Mouse (Mus musculus): ENCODE measurements at regions not wholly inside any gene's neighbourhood (a gene's known extent, or its start where the extent isn't known, plus 50 kb on each side); places are given as distances from the start of the nearest gene placed in this dataset.

GRCm38 (mm10) chr1:99237214-99237613 lies 535.4 kb upstream of the Cntnap5b start:
- no peak overlapping the region for H3K4me3 ChIP-seq (ENCODE audit: low read depth, low read length)
- H3K36me3 ChIP-seq (ENCODE audit: control insufficient read depth, insufficient read depth, low read length) = no peaks in the 10 kb centered on the region
- WGBS = 73% methylated on average over 2 of the region's 2 CpGs
- no peaks in the 10 kb centered on the region for H3K4me1 ChIP-seq (replicated peaks; ENCODE audit: control insufficient read depth, insufficient read depth, low read length)
- H3K9ac ChIP-seq (ENCODE audit: low read depth, low read length) = no peak overlapping the region
- ATAC-seq (ENCODE audit: low FRiP score) = no peak
- no peak for DNase-seq (ENCODE audit: low spot score)
- H3K27ac ChIP-seq (ENCODE audit: low read depth, low read length) = no peak overlapping the region
- no peak overlapping the region for H3K4me2 ChIP-seq (replicated peaks; ENCODE audit: low read depth, low read length)
- no peaks in the 10 kb centered on the region for H3K27me3 ChIP-seq (ENCODE audit: control insufficient read depth, insufficient read depth, low read length)
- no peaks in the 10 kb centered on the region for H3K9me3 ChIP-seq (ENCODE audit: control insufficient read depth, low read length)

- H3K9ac ChIP-seq (ENCODE audit: low read depth, low read length) = no peak overlapping the region
- H3K4me3 ChIP-seq (ENCODE audit: low read depth, low read length) = no peak overlapping the region
- DNase-seq (ENCODE audit: low spot score) (no peak), ATAC-seq (ENCODE audit: low FRiP score) (no peak)
- no peaks in the 10 kb centered on the region for H3K4me1 ChIP-seq (replicated peaks; ENCODE audit: control insufficient read depth, insufficient read depth, low read length)
- no peak overlapping the region for H3K27ac ChIP-seq (ENCODE audit: low read depth, low read length)
- H3K9me3 ChIP-seq (ENCODE audit: control insufficient read depth, low read length) = no peaks in the 10 kb centered on the region
- no peak overlapping the region for H3K4me2 ChIP-seq (replicated peaks; ENCODE audit: low read depth, low read length)
- no peaks in the 10 kb centered on the region for H3K36me3 ChIP-seq (ENCODE audit: control insufficient read depth, insufficient read depth, low read length)
- H3K27me3 ChIP-seq (ENCODE audit: control insufficient read depth, insufficient read depth, low read length) = no peaks in the 10 kb centered on the region
These were observed 487.0 kb upstream of the Cntnap5b start for GRCm38 (mm10) chr1:99285612-99286011.

DNA sequence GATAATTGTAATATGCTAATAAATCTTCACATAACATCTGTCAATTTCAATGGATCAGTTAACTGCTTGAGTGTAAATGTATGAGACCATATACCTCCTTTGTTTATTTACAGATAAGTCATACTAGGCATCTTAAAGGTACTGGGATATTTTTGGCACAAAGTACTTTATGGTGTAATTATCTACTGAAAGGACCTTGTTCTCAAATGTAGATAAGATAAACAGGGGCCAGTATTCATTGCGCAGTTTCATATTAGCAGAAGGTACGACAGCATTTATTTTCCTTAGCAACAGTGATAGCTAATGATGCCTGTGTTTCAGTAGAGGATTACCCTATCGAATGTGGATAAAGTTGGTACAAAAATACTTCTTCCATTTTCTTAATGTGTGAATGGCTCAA lies 484.7 kb upstream of the Cntnap5b start:
- Histone ChIP-seq H3K27ac (ENCODE audit: low read depth, low read length) (no peak overlapping the region), H3K9ac (ENCODE audit: low read depth, low read length) (no peak overlapping the region), H3K36me3 (ENCODE audit: control insufficient read depth, insufficient read depth, low read length) (no peaks in the 10 kb centered on the region), H3K4me2 (replicated peaks; ENCODE audit: low read depth, low read length) (no peak overlapping the region), H3K27me3 (ENCODE audit: control insufficient read depth, insufficient read depth, low read length) (no peaks in the 10 kb centered on the region), H3K4me1 (replicated peaks; ENCODE audit: control insufficient read depth, insufficient read depth, low read length) (no peaks in the 10 kb centered on the region), H3K4me3 (ENCODE audit: low read depth, low read length) (no peak overlapping the region), H3K9me3 (ENCODE audit: control insufficient read depth, low read length) (no peaks in the 10 kb centered on the region)
- DNase-seq (ENCODE audit: low spot score) (no peak), ATAC-seq (ENCODE audit: low FRiP score) (no peak)
- WGBS = 94% methylated on average over 3 of the region's 3 CpGs

GRCm38 (mm10) chr1:99299139-99299538 lies 473.4 kb upstream of the Cntnap5b start:
- Histone ChIP-seq H3K27me3 (ENCODE audit: control insufficient read depth, insufficient read depth, low read length) (no peaks in the 10 kb centered on the region), H3K9ac (ENCODE audit: low read depth, low read length) (no peak overlapping the region), H3K4me3 (ENCODE audit: low read depth, low read length) (no peak overlapping the region), H3K9me3 (ENCODE audit: control insufficient read depth, low read length) (no peaks in the 10 kb centered on the region), H3K4me1 (replicated peaks; ENCODE audit: control insufficient read depth, insufficient read depth, low read length) (no peaks in the 10 kb centered on the region), H3K36me3 (ENCODE audit: control insufficient read depth, insufficient read depth, low read length) (no peaks in the 10 kb centered on the region), H3K4me2 (replicated peaks; ENCODE audit: low read depth, low read length) (no peak overlapping the region), H3K27ac (ENCODE audit: low read depth, low read length) (no peak overlapping the region)
- ATAC-seq (ENCODE audit: low FRiP score) (peak; percentile 67), DNase-seq (ENCODE audit: low spot score) (peak; percentile 2)
- WGBS = 67% methylated on average over 2 of the region's 2 CpGs

DNA sequence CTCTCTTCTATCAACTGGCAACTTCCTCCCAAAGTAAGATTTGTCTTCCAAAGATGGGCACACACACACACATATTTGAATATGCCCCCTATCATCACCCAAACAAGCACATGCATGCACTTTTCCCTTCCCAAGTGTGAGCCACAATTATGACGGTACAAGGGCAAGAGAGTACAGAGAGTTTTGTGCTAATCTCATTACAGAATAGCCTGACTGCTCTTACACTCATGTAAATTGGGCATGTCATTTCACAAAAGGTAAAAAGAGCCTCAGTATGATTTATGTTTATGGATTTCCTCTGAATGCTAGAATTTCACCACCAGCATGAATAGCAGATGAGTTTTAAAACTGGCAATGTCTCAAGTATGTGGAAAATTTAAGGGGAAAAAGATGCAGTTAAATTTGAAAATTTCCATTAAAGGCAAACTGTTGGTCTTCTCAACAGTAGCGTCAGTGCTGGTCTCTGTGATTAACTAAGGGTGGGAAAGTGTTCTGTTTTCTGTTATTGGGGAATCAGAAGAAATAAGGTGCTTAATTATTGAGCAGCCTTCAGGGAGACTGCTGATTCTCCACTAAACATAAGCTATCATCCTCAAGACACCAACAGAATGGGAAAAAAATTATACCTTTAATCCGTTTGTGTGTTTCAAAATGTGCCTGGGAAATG lies 455.4 kb upstream of the Cntnap5b start:
- Histone ChIP-seq H3K36me3 (ENCODE audit: control insufficient read depth, insufficient read depth, low read length) (no peaks in the 10 kb centered on the region), H3K4me2 (replicated peaks; ENCODE audit: low read depth, low read length) (no peak overlapping the region), H3K4me3 (ENCODE audit: low read depth, low read length) (no peak overlapping the region), H3K4me1 (replicated peaks; ENCODE audit: control insufficient read depth, insufficient read depth, low read length) (no peaks in the 10 kb centered on the region), H3K27ac (ENCODE audit: low read depth, low read length) (no peak overlapping the region), H3K27me3 (ENCODE audit: control insufficient read depth, insufficient read depth, low read length) (no peaks in the 10 kb centered on the region), H3K9ac (ENCODE audit: low read depth, low read length) (no peak overlapping the region), H3K9me3 (ENCODE audit: control insufficient read depth, low read length) (no peaks in the 10 kb centered on the region)
- ATAC-seq (ENCODE audit: low FRiP score) (no peak), DNase-seq (ENCODE audit: low spot score) (no peak)
- WGBS = 79% methylated on average over 3 of the region's 3 CpGs

- no peak overlapping the region for H3K4me3 ChIP-seq (ENCODE audit: low read depth, low read length)
- H3K27me3 ChIP-seq (ENCODE audit: control insufficient read depth, insufficient read depth, low read length) = no peaks in the 10 kb centered on the region
- no peak for DNase-seq (ENCODE audit: low spot score)
- no peaks in the 10 kb centered on the region for H3K36me3 ChIP-seq (ENCODE audit: control insufficient read depth, insufficient read depth, low read length)
- WGBS = 66% methylated on average over 4 of the region's 4 CpGs
- H3K4me1 ChIP-seq (replicated peaks; ENCODE audit: control insufficient read depth, insufficient read depth, low read length) = no peaks in the 10 kb centered on the region
- no peak overlapping the region for H3K27ac ChIP-seq (ENCODE audit: low read depth, low read length)
- ATAC-seq (ENCODE audit: low FRiP score) = no peak
- no peaks in the 10 kb centered on the region for H3K9me3 ChIP-seq (ENCODE audit: control insufficient read depth, low read length)
- no peak overlapping the region for H3K4me2 ChIP-seq (replicated peaks; ENCODE audit: low read depth, low read length)
- no peak overlapping the region for H3K9ac ChIP-seq (ENCODE audit: low read depth, low read length)
These were observed 454.9 kb upstream of the Cntnap5b start for GRCm38 (mm10) chr1:99317710-99318066.

Measured in hindbrain, embryonic 11.5 days (tissue).